Mouse (Mus musculus) erythroblast, embryonic 14.5 days (primary cell): ENCODE measurements at regions not wholly inside any gene's neighbourhood (a gene's known extent, or its start where the extent isn't known, plus 50 kb on each side); places are given as distances from the start of the nearest gene placed in this dataset.

ENCODE experiments used
- GATA1 ChIP-seq: IDR thresholded peaks from 2 replicates; pipeline ENCODE4 v1.6.1; 2012; ENCODE audit warnings: low read length, inconsistent platforms, mixed read lengths
- TAL1 ChIP-seq: IDR thresholded peaks from 3 replicates; pipeline ENCODE4 v1.6.1; 2012; ENCODE audit warnings: low read length, inconsistent platforms, mixed read lengths

DNA sequence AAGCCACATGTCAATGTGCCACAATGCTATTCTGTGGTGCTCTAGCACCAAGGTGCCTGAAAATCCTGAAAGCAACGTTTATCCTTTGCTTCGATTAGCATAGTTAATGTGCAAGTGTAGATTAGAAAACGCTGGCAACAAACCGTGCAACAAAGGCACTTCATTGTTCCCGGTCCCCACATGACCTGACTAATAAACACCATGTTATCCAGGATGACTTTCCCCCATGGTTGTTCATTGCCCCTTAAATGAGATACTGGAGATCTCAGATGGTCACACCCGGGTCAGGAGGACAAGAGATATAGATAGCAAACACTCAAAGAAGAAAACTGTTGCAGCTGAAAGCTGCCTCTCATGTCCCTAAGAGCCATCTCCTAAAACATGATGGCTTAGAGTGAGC, 180.3 kb downstream of the Btg1 start:
- TF ChIP-seq GATA1 (no peak), TAL1 (no peak)
